Mouse (Mus musculus): ENCODE measurements at regions not wholly inside any gene's neighbourhood (a gene's known extent, or its start where the extent isn't known, plus 50 kb on each side); places are given as distances from the start of the nearest gene placed in this dataset.

- DNase-seq (ENCODE audit: inconsistent age in 2 of 2, low spot score in 1 of 2) = no peak
These were observed 657.2 kb upstream of the Zeb2 start for GRCm38 (mm10) chr2:45774416-45774815.

DNA sequence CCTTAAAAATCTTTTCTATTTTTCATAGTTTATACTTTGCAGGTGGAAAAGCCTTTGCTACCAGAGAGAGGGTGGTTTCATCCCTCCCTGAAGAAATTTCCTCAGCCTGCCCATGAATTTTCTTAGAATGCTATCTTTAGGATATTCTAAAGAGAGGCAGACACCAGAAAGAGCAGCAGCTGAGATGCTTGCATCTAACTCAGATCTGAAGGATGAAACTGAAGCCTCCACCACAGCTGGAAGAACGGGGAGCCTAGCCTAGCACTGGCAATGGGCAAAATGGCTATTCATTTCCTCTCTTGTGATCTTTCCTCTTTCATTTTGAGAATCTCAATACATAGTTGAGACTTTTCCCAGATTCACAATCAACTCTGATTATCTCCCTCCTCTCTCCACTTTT, 640.0 kb upstream of the Zeb2 start:
- no peak for DNase-seq (ENCODE audit: inconsistent age in 2 of 2, low spot score in 1 of 2)

DNA sequence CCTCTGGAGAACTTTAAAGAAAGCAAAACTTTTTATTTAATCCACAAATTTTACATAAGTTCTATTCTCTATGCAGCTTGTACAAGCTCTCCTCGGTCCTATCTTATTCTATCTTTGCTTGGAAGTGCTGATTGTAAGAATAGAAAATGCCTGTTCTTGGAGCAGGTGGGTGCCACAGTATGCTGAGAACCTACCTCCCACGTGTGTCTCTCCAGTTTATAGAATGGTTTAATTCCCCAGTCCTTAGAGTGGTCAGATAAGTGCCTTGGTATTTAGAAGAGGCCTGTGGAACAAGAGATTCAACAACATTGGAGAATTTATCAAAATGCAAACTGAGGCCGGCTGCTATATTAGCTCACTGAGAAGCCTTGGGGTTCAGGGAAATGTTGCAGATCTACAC, 639.2 kb upstream of the Zeb2 start:
- DNase-seq (ENCODE audit: inconsistent age in 2 of 2, low spot score in 1 of 2) = no peak

- no peak for DNase-seq (ENCODE audit: inconsistent age in 2 of 2, low spot score in 1 of 2)
These were observed 634.6 kb upstream of the Zeb2 start for GRCm38 (mm10) chr2:45751746-45752145.

DNA sequence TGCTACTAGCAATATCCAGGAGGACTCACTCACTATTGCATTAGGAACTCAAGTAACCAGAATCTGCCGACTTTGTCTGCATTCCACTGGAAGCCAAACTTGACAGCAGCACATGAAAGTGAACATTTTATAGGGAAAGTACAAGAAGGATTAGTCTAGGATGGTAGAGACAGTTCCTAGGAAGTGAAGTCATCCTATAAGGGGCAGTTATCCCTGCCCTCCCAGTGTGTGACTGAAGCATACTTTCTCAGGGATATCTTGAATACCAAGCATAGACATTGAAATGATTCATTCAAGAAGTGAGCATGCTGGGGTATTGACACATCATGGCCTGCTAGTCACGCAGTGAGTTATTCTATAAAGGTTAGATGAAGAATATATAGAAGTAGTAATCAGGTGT, 632.2 kb upstream of the Zeb2 start:
- no peak for DNase-seq (ENCODE audit: inconsistent age in 2 of 2, low spot score in 1 of 2)

GRCm38 (mm10) chr2:45747263-45748236, 630.4 kb upstream of the Zeb2 start:
- DNase-seq (ENCODE audit: inconsistent age in 2 of 2, low spot score in 1 of 2) = peak in 1 of 2 experiments; percentile 36

GRCm38 (mm10) chr2:45746606-45747005, 629.4 kb upstream of the Zeb2 start:
- DNase-seq (ENCODE audit: inconsistent age in 2 of 2, low spot score in 1 of 2) = peak in 1 of 2 experiments; percentile 47

- no peak for DNase-seq (ENCODE audit: inconsistent age in 2 of 2, low spot score in 1 of 2)
These were observed 619.1 kb upstream of the Zeb2 start for GRCm38 (mm10) chr2:45736278-45736677.

DNA sequence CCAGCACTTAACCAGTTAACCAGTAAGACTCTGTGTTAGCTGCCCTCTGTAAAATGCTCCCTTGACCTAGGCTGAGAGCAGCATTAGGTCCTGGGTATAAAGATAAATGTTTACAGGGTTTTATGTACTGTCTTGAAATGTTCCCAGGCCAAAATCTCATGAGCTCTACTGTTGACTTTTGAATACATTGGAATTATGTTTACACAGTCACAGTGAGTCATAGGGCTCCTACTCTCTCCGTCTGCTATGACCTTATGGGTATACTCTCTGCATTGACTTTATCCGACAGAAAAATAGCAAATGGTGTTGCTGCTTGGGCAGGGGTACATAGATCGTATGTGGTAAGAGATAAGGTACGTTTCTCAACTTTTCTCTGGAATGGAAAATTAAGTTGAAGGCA, 596.8 kb upstream of the Zeb2 start:
- no peak for DNase-seq (ENCODE audit: inconsistent age in 2 of 2, low spot score in 1 of 2)

DNA sequence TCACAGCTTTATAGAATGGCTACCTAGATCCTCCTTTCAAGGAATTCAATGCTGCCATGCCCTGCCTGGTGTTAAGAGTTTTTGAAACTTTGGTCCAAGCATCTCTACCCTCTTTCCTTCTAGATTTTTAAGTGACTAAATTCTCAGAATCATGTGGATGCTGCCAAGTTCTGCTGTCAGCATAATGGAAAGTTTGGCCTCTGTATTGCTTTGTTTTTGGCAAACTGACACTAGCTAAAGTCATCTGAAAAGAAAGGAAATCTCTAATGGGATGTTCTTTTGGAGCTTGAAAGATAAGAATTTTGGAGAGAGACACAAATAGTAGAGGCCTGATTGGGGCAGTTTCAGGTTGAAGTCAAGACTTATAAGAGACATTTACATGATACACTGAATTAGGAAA, 589.8 kb upstream of the Zeb2 start:
- no peak for DNase-seq (ENCODE audit: inconsistent age in 2 of 2, low spot score in 1 of 2)

GRCm38 (mm10) chr2:45702511-45702910, 585.3 kb upstream of the Zeb2 start:
- DNase-seq (ENCODE audit: inconsistent age in 2 of 2, low spot score in 1 of 2) = no peak

DNA sequence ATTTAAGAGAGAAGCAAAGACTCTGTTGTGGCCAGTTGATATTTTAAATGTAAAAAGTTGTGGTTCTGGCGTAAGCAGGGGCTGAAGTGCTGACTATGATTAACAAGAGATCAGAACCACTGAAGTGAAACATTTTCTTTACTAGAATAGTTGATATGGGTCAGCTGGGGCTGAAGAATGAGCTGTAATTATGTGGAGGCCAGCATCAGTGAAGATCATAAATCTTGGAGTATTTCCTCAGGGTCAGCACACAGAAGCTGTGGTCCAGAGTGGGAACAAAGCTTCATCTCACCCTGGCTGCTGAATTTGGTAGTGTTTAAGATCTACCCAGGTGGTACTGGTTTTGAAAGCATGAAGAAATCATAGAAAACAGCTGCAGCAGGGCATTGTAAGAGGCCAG, 583.4 kb upstream of the Zeb2 start:
- DNase-seq (ENCODE audit: inconsistent age in 2 of 2, low spot score in 1 of 2) = no peak

GRCm38 (mm10) chr2:45693291-45694020, 576.3 kb upstream of the Zeb2 start:
- peak in 1 of 2 experiments; percentile 17 for DNase-seq (ENCODE audit: inconsistent age in 2 of 2, low spot score in 1 of 2)

GRCm38 (mm10) chr2:45692819-45693218, 575.6 kb upstream of the Zeb2 start:
- DNase-seq (ENCODE audit: inconsistent age in 2 of 2, low spot score in 1 of 2) = no peak

- DNase-seq (ENCODE audit: inconsistent age in 2 of 2, low spot score in 1 of 2) = no peak
These were observed 571.8 kb upstream of the Zeb2 start for GRCm38 (mm10) chr2:45688996-45689395.

DNA sequence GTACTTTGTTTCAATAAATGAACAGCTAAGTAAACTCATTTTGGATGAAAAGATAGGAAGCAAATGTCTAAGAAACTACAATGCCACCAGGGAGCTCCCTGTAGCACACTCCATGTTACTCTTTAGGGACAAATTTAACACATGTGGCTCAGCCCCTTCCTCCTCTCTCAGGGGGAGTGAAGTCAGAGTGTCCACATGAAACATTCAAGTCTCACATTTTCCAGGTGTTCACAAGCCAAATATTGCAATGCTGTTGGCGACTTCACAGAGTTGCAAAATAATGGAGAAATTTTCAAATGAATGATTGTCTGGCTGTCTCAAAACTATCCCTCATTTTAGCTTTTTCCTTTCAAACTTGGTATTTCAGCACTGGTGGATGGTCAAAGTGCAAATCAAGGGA, 564.1 kb upstream of the Zeb2 start:
- DNase-seq (ENCODE audit: inconsistent age in 2 of 2, low spot score in 1 of 2) = peak in 1 of 2 experiments; percentile 51

GRCm38 (mm10) chr2:45679101-45679895, 562.1 kb upstream of the Zeb2 start:
- DNase-seq (ENCODE audit: inconsistent age in 2 of 2, low spot score in 1 of 2) = no peak

DNA sequence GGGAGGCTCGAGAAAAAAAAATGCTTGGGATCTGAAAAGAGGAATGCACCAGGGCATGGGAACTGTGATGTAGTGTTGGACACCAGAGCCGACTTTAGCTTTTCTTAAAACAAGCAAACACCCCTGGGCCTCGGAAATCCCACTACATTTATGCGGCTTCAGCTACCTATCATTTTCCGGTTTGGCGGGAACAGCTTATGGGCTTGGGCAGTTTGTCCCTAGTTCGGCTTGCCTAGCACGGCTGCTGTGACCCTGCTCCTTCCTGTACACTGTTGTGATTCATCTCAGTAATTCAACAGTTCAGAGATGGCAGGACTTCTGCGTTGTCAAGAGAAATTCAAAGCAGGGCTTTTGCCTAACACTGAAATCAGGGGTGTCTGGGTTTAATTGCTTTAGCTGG, 561.5 kb upstream of the Zeb2 start:
- no peak for DNase-seq (ENCODE audit: inconsistent age in 2 of 2, low spot score in 1 of 2)

- DNase-seq (ENCODE audit: inconsistent age in 2 of 2, low spot score in 1 of 2) = no peak
These were observed 558.6 kb upstream of the Zeb2 start for GRCm38 (mm10) chr2:45675776-45676175.

GRCm38 (mm10) chr2:45656011-45656410, 538.8 kb upstream of the Zeb2 start:
- DNase-seq (ENCODE audit: inconsistent age in 2 of 2, low spot score in 1 of 2) = no peak

- DNase-seq (ENCODE audit: inconsistent age in 2 of 2, low spot score in 1 of 2) = no peak
These were observed 537.5 kb upstream of the Zeb2 start for GRCm38 (mm10) chr2:45654693-45655092.

Data from adrenal gland, adult (tissue).